Mouse (Mus musculus) megakaryocyte, embryonic 14.5 days (primary cell): ENCODE measurements around the gene Tbc1d13. TPM values are rescaled to one million over a fixed set of nuclear protein-coding genes. Genes with fewer than 3 reads are reported as not detected.
"Not testable (repeated sequence)": the region's sequence is repeated elsewhere in the genome, so short reads cannot be mapped to it uniquely, and the experiment has no call there.

Experiments
- H3K27me3 ChIP-seq: replicated peaks from 2 replicates; pipeline ENCODE3; 2012; ENCODE audit warnings: inconsistent platforms
- H3K36me3 ChIP-seq: replicated peaks from 2 replicates; pipeline ENCODE3; 2012; ENCODE audit warnings: low read length, inconsistent platforms, mixed read lengths
- H3K4me1 ChIP-seq: 2 replicates; pipeline ENCODE4 v1.6.1; 2012; ENCODE audit warnings: inconsistent platforms
- H3K4me3 ChIP-seq: replicated peaks from 2 replicates; pipeline ENCODE3; 2012; ENCODE audit warnings: moderate library complexity, mild to moderate bottlenecking, inconsistent platforms
- H3K9me3 ChIP-seq: 2 replicates; pipeline ENCODE4 v1.6.1; 2012; ENCODE audit warnings: inconsistent platforms
- FLI1 ChIP-seq: IDR thresholded peaks from 2 replicates; pipeline ENCODE4 v1.6.1; 2012; ENCODE audit warnings: low read length, inconsistent platforms, mixed read lengths
- GATA1 ChIP-seq: IDR thresholded peaks from 3 replicates; pipeline ENCODE4 v1.6.1; 2012; ENCODE audit warnings: mixed read lengths, low read length, inconsistent platforms, borderline replicate concordance
- polyA plus RNA-seq: library from polyadenylated mRNA; stranded (reverse); fragments of >175 nt; gene quantifications from 2 replicates; pipeline ENCODE4 v1.2.3, GENCODE M21; 2012; ENCODE audit warnings: low replicate concordance; ENCODE audit not compliant: insufficient read depth

Gene Tbc1d13
- polyA plus RNA-seq, 1 experiment = 18.0 TPM

- H3K4me3 ChIP-seq = peak within 1 kb of the TSS; percentile 99
- peaks cover 30% of the 10 kb centered on the region for H3K36me3 ChIP-seq
- no peaks in the 10 kb centered on the region for H3K9me3 ChIP-seq
- peaks cover 67% of the 10 kb centered on the region for H3K4me1 ChIP-seq
- TF ChIP-seq FLI1 (no peak), GATA1 (no peak)
- no peaks in the 10 kb centered on the region for H3K27me3 ChIP-seq
Observed at GRCm38 (mm10) chr2:30124472-30125274, 8.9 kb upstream of the Tbc1d13 start, which contains the start of gene Zer1. Zer1 (minus strand) TSS chr2:30124585.

- Histone ChIP-seq H3K27me3 (no peaks in the 10 kb centered on the region), H3K4me3 (no peak overlapping the region), H3K9me3 (no peaks in the 10 kb centered on the region), H3K36me3 (no peaks in the 10 kb centered on the region), H3K4me1 (peaks cover 50% of the 10 kb centered on the region)
- no peak for TF ChIP-seq GATA1
- no peak for TF ChIP-seq FLI1
Observed at GRCm38 (mm10) chr2:30128789-30129188, 4.8 kb upstream of the Tbc1d13 start.

- TF ChIP-seq GATA1 = no peak
- no peak for TF ChIP-seq FLI1
- H3K4me3 ChIP-seq = no peak overlapping the region
- H3K27me3 ChIP-seq = no peaks in the 10 kb centered on the region
- H3K36me3 ChIP-seq = peaks cover 4% of the 10 kb centered on the region
- peaks cover 51% of the 10 kb centered on the region for H3K4me1 ChIP-seq
- no peaks in the 10 kb centered on the region for H3K9me3 ChIP-seq
Observed at GRCm38 (mm10) chr2:30130156-30130555, 3.4 kb upstream of the Tbc1d13 start.

GRCm38 (mm10) chr2:30131240-30131639 is 2.3 kb upstream of the Tbc1d13 start:
- not testable (repeated sequence) for H3K9me3 ChIP-seq, H3K27me3 ChIP-seq
- H3K36me3 ChIP-seq = peaks cover 15% of the 10 kb centered on the region

GRCm38 (mm10) chr2:30132801-30133612 is 539 bp upstream of the Tbc1d13 start:
- H3K36me3 ChIP-seq = peaks cover 32% of the 10 kb centered on the region
- peaks cover 56% of the 10 kb centered on the region for H3K4me1 ChIP-seq

More at GRCm38 (mm10) chr2:30131240-30131639, 2.3 kb upstream of the Tbc1d13 start:
- H3K4me3 ChIP-seq = not testable (repeated sequence)
- H3K4me1 ChIP-seq = peaks cover 51% of the 10 kb centered on the region

GRCm38 (mm10) chr2:30134378-30134711 is 799 bp downstream of the Tbc1d13 start:
- Histone ChIP-seq H3K36me3 (peaks cover 44% of the 10 kb centered on the region), H3K4me1 (peaks cover 49% of the 10 kb centered on the region), H3K9me3 (no peaks in the 10 kb centered on the region), H3K4me3 (peak overlapping the region; percentile 92), H3K27me3 (no peaks in the 10 kb centered on the region)
- TF ChIP-seq GATA1 = no peak
- no peak for TF ChIP-seq FLI1

More at GRCm38 (mm10) chr2:30132801-30133612, 539 bp upstream of the Tbc1d13 start:
- TF ChIP-seq FLI1 = no peak
- no peak for TF ChIP-seq GATA1
- H3K9me3 ChIP-seq = no peaks in the 10 kb centered on the region
- no peaks in the 10 kb centered on the region for H3K27me3 ChIP-seq
- H3K4me3 ChIP-seq = peak overlapping the region; percentile 92

- peaks cover 42% of the 10 kb centered on the region for H3K4me1 ChIP-seq
- no peaks in the 10 kb centered on the region for H3K27me3 ChIP-seq
- H3K36me3 ChIP-seq = peaks cover 48% of the 10 kb centered on the region
- H3K9me3 ChIP-seq = no peaks in the 10 kb centered on the region
- peak overlapping the region; percentile 92 for H3K4me3 ChIP-seq
- TF ChIP-seq FLI1 (no peak), GATA1 (no peak)
Observed at GRCm38 (mm10) chr2:30134928-30135620, 1.5 kb downstream of the Tbc1d13 start.

GRCm38 (mm10) chr2:30136458-30136857 is 2.9 kb downstream of the Tbc1d13 start:
- Histone ChIP-seq H3K36me3 (peaks cover 62% of the 10 kb centered on the region), H3K4me3 (no peak overlapping the region), H3K9me3 (no peaks in the 10 kb centered on the region), H3K4me1 (peaks cover 41% of the 10 kb centered on the region), H3K27me3 (no peaks in the 10 kb centered on the region)
- no peak for TF ChIP-seq FLI1
- TF ChIP-seq GATA1 = no peak

GRCm38 (mm10) chr2:30140021-30140420 is 6.5 kb downstream of the Tbc1d13 start:
- not testable (repeated sequence) for H3K4me3 ChIP-seq, H3K27me3 ChIP-seq, H3K9me3 ChIP-seq
- H3K36me3 ChIP-seq = peaks cover 96% of the 10 kb centered on the region
- peaks cover 38% of the 10 kb centered on the region for H3K4me1 ChIP-seq

GRCm38 (mm10) chr2:30144436-30144835 is 10.9 kb downstream of the Tbc1d13 start:
- no peak overlapping the region for H3K4me3 ChIP-seq
- H3K4me1 ChIP-seq = peaks cover 19% of the 10 kb centered on the region
- no peak for TF ChIP-seq FLI1
- TF ChIP-seq GATA1 = no peak
- H3K27me3 ChIP-seq = no peaks in the 10 kb centered on the region
- H3K9me3 ChIP-seq = no peaks in the 10 kb centered on the region
- peaks cover 95% of the 10 kb centered on the region for H3K36me3 ChIP-seq
